8 mouse cellular contexts compared by ENCODE assay signal in genomic region chr14:31269456-31270100, GRCm38 (mm10). TPM values are rescaled to one million over a fixed set of nuclear protein-coding genes. Genes with fewer than 3 reads are reported as not detected.
A peak's percentile ranks its signal among the peaks of the same experiment; 100 is the strongest.
DNase-seq lines count a peak whose midpoint lies in the region; ATAC-seq and TF ChIP-seq lines count a peak whose summit lies in the region.

No protein-coding gene starts in this region.

- H3K4me3 ChIP-seq in forebrain, embryonic 16.5 days (replicated peaks; ENCODE audit: low read length): peak overlapping the region; percentile 22
- peak overlapping the region in 1 of 2 experiments; percentile 19; a peak in 1 of 4 replicates for H3K4me3 ChIP-seq in liver, embryonic 14.5 days (ENCODE audit: insufficient read depth in 1 of 2, low read depth in 2 of 2, low read length in 2 of 2)
- H3K4me3 ChIP-seq in neural tube, embryonic 13.5 days: peak overlapping the region; percentile 28

- DNase-seq in thymus, postnatal 0 days (ENCODE audit: low spot score): peak; percentile 26
- DNase-seq in thymus, postnatal 10 days (ENCODE audit: low spot score in 2 of 2): no peak
- peak; percentile 28 to 67 for DNase-seq in kidney, postnatal 25 days
- no peak for DNase-seq in liver, embryonic 14.5 days (ENCODE audit: low read depth in 3 of 3, low spot score in 3 of 3)
- DNase-seq in yolk sac, embryonic 10.5 days (ENCODE audit: low spot score): peak; percentile 70

- peak; percentile 58 for ATAC-seq in forebrain, embryonic 16.5 days
- peak; percentile 38 for ATAC-seq in liver, embryonic 14.5 days (ENCODE audit: insufficient read depth)
- ATAC-seq in neural tube, embryonic 13.5 days (ENCODE audit: low read depth): peak; percentile 70
- no peak for ATAC-seq in activated CD4-positive, CD25-positive, alpha-beta regulatory T cell, adult 4 months

- H3K4me2 ChIP-seq in forebrain, embryonic 16.5 days (ENCODE audit: low read length): peak overlapping the region; percentile 41
- H3K4me2 ChIP-seq in liver, embryonic 14.5 days (ENCODE audit: low read depth): peak overlapping the region; percentile 41
- H3K4me2 ChIP-seq in neural tube, embryonic 13.5 days: peak overlapping the region; percentile 51

- H3K9me3 ChIP-seq in forebrain, embryonic 16.5 days (ENCODE audit: control insufficient read depth, low read length): no peaks in the 10 kb centered on the region
- no peaks in the 10 kb centered on the region for H3K9me3 ChIP-seq in liver, embryonic 14.5 days (ENCODE audit: control insufficient read depth, low read length)
- H3K9me3 ChIP-seq in neural tube, embryonic 13.5 days: no peaks in the 10 kb centered on the region

- no peaks in the 10 kb centered on the region for H3K36me3 ChIP-seq in forebrain, embryonic 16.5 days (ENCODE audit: control insufficient read depth, insufficient read depth)
- no peaks in the 10 kb centered on the region for H3K36me3 ChIP-seq in liver, embryonic 14.5 days (replicated peaks; ENCODE audit: control insufficient read depth, insufficient read depth, low read depth)
- H3K36me3 ChIP-seq in neural tube, embryonic 13.5 days: no peaks in the 10 kb centered on the region

- H3K9ac ChIP-seq in forebrain, embryonic 16.5 days (replicated peaks; ENCODE audit: low read depth, low read length): peak overlapping the region; percentile 33
- H3K9ac ChIP-seq in liver, embryonic 14.5 days (replicated peaks): no peak overlapping the region
- peak overlapping the region; percentile 60 for H3K9ac ChIP-seq in neural tube, embryonic 13.5 days

- peaks cover 23% of the 10 kb centered on the region for H3K4me1 ChIP-seq in forebrain, embryonic 16.5 days (replicated peaks; ENCODE audit: control insufficient read depth, insufficient read depth, low read length)
- no peaks in the 10 kb centered on the region for H3K4me1 ChIP-seq in liver, embryonic 14.5 days (replicated peaks; ENCODE audit: control insufficient read depth in 2 of 2, insufficient read depth in 2 of 2, low read length in 1 of 2)
- H3K4me1 ChIP-seq in neural tube, embryonic 13.5 days (replicated peaks): peaks cover 25% of the 10 kb centered on the region

- H3K27ac ChIP-seq in forebrain, embryonic 16.5 days (ENCODE audit: low read length): peak overlapping the region; percentile 46; the same call in 1 of the 2 replicates
- no peak overlapping the region for H3K27ac ChIP-seq in liver, embryonic 14.5 days
- peak overlapping the region; percentile 40 for H3K27ac ChIP-seq in neural tube, embryonic 13.5 days (replicated peaks)

- no peak for TF ChIP-seq EP300 in liver, embryonic 14.5 days (IDR thresholded peaks at IDR 0.05; ENCODE audit: low read depth)

- 17% methylated on average over 25 of the region's 28 CpGs for WGBS in forebrain, embryonic 16.5 days
- WGBS in liver, embryonic 14.5 days (ENCODE audit: insufficient replicate concordance): 20% methylated on average over 28 of the region's 28 CpGs
- 15% methylated on average over 28 of the region's 28 CpGs for WGBS in neural tube, embryonic 13.5 days

- no peaks in the 10 kb centered on the region for H3K27me3 ChIP-seq in forebrain, embryonic 16.5 days (replicated peaks; ENCODE audit: control insufficient read depth, insufficient read depth, low read length)
- H3K27me3 ChIP-seq in liver, embryonic 14.5 days (ENCODE audit: control insufficient read depth, insufficient read depth, low read length): no peaks in the 10 kb centered on the region
- H3K27me3 ChIP-seq in neural tube, embryonic 13.5 days: no peaks in the 10 kb centered on the region

- TF ChIP-seq CTCF in liver, embryonic 14.5 days (IDR thresholded peaks at IDR 0.05; ENCODE audit: low read depth): no peak

RNA-seq across cellular contexts. Expression of gene Bap1, which starts 18.3 kb away (rescaled TPM):
- polyA plus RNA-seq in thymus, postnatal 0 days (2015; fragmentation: Nextera tagmentation; extraction: Ambion mirVana): 63.0 and 66.5 TPM in 2 replicates
- polyA plus RNA-seq in forebrain, embryonic 16.5 days (2015; fragmentation: Nextera tagmentation; extraction: Ambion mirVana): 138 and 150 TPM in 2 replicates
- polyA plus RNA-seq in liver, embryonic 14.5 days (2012; rRNA removed): 22.1 and 24.4 TPM in 2 replicates
- polyA plus RNA-seq in liver, embryonic 14.5 days (2014; fragmentation: Nextera tagmentation; extraction: Ambion mirVana): 28.0 and 30.6 TPM in 2 replicates
- polyA plus RNA-seq in neural tube, embryonic 13.5 days (2015; fragmentation: Nextera tagmentation; extraction: Ambion mirVana): 95.9 and 97.2 TPM in 2 replicates
- 10 to 100 TPM; 21.1 to 25.4 TPM for polyA plus RNA-seq in activated CD4-positive, CD25-positive, alpha-beta regulatory T cell, adult 4 months (2017; shearing (Covaris generic))

RNA-seq across cellular contexts. Expression of gene Phf7, which starts 18.5 kb away (rescaled TPM):
- polyA plus RNA-seq in thymus, postnatal 0 days (2015; fragmentation: Nextera tagmentation; extraction: Ambion mirVana): 18.6 and 21.5 TPM in 2 replicates
- 11.5 and 12.2 TPM in 2 replicates for polyA plus RNA-seq in forebrain, embryonic 16.5 days (2015; fragmentation: Nextera tagmentation; extraction: Ambion mirVana)
- 2.1 and 3.1 TPM in 2 replicates for polyA plus RNA-seq in liver, embryonic 14.5 days (2012; rRNA removed)
- polyA plus RNA-seq in liver, embryonic 14.5 days (2014; fragmentation: Nextera tagmentation; extraction: Ambion mirVana): 6.0 and 7.5 TPM in 2 replicates
- polyA plus RNA-seq in neural tube, embryonic 13.5 days (2015; fragmentation: Nextera tagmentation; extraction: Ambion mirVana): 12.2 and 13.2 TPM in 2 replicates
- 10 to 100 TPM; 10.7 to 12.9 TPM for polyA plus RNA-seq in activated CD4-positive, CD25-positive, alpha-beta regulatory T cell, adult 4 months (2017; shearing (Covaris generic))

RNA-seq across cellular contexts. Expression of gene Sema3g, which starts 51.9 kb away (rescaled TPM):
- 0.27 and 0.30 TPM in 2 replicates for polyA plus RNA-seq in thymus, postnatal 0 days (2015; fragmentation: Nextera tagmentation; extraction: Ambion mirVana)
- polyA plus RNA-seq in forebrain, embryonic 16.5 days (2015; fragmentation: Nextera tagmentation; extraction: Ambion mirVana): 0.62 TPM in 2 replicates
- polyA plus RNA-seq in liver, embryonic 14.5 days (2012; rRNA removed): 0.06 and 0.15 TPM in 2 replicates
- 0.05 TPM in 1 of 2 replicates, not detected in the other for polyA plus RNA-seq in liver, embryonic 14.5 days (2014; fragmentation: Nextera tagmentation; extraction: Ambion mirVana)
- 1.1 and 1.4 TPM in 2 replicates for polyA plus RNA-seq in neural tube, embryonic 13.5 days (2015; fragmentation: Nextera tagmentation; extraction: Ambion mirVana)
- not detected for polyA plus RNA-seq in activated CD4-positive, CD25-positive, alpha-beta regulatory T cell, adult 4 months (2017; shearing (Covaris generic))

RNA-seq across cellular contexts. Expression of gene Nisch, which starts 52.8 kb away (rescaled TPM):
- 116 and 144 TPM in 2 replicates for polyA plus RNA-seq in thymus, postnatal 0 days (2015; fragmentation: Nextera tagmentation; extraction: Ambion mirVana)
- 359 and 389 TPM in 2 replicates for polyA plus RNA-seq in forebrain, embryonic 16.5 days (2015; fragmentation: Nextera tagmentation; extraction: Ambion mirVana)
- polyA plus RNA-seq in liver, embryonic 14.5 days (2012; rRNA removed): 71.1 and 73.9 TPM in 2 replicates
- polyA plus RNA-seq in liver, embryonic 14.5 days (2014; fragmentation: Nextera tagmentation; extraction: Ambion mirVana): 50.3 and 61.1 TPM in 2 replicates
- polyA plus RNA-seq in neural tube, embryonic 13.5 days (2015; fragmentation: Nextera tagmentation; extraction: Ambion mirVana): 329 and 336 TPM in 2 replicates
- polyA plus RNA-seq in activated CD4-positive, CD25-positive, alpha-beta regulatory T cell, adult 4 months (2017; shearing (Covaris generic)): 100 to 1,000 TPM; 130 to 131 TPM

RNA-seq across cellular contexts. Expression of gene Dnah1, which starts 54.1 kb away (rescaled TPM):
- polyA plus RNA-seq in thymus, postnatal 0 days (2015; fragmentation: Nextera tagmentation; extraction: Ambion mirVana): 0.22 and 0.31 TPM in 2 replicates
- 3.5 and 3.8 TPM in 2 replicates for polyA plus RNA-seq in forebrain, embryonic 16.5 days (2015; fragmentation: Nextera tagmentation; extraction: Ambion mirVana)
- 0.11 and 0.13 TPM in 2 replicates for polyA plus RNA-seq in liver, embryonic 14.5 days (2012; rRNA removed)
- 0.14 and 0.27 TPM in 2 replicates for polyA plus RNA-seq in liver, embryonic 14.5 days (2014; fragmentation: Nextera tagmentation; extraction: Ambion mirVana)
- polyA plus RNA-seq in neural tube, embryonic 13.5 days (2015; fragmentation: Nextera tagmentation; extraction: Ambion mirVana): 3.4 and 4.3 TPM in 2 replicates
- polyA plus RNA-seq in activated CD4-positive, CD25-positive, alpha-beta regulatory T cell, adult 4 months (2017; shearing (Covaris generic)): under 1 TPM in 1 of 2 experiments, not detected in 1; 0.04 TPM

Comparison
In these comparisons a context has a peak if more than half of its experiments do, and no peak if none do; other contexts are left out.
1. DNase-seq: peak in thymus, postnatal 0 days (single experiment), kidney, postnatal 25 days (2 of 2) and yolk sac, embryonic 10.5 days (single experiment); none in thymus, postnatal 10 days (0 of 2) and liver, embryonic 14.5 days (0 of 3).
2. Peak in every context shown above with its lines, with median percentiles within 50 percentile points of each other: H3K4me2 ChIP-seq.